17 mouse cellular contexts compared by ENCODE assay signal in genomic region chr5:15673989-15674388, GRCm38 (mm10). TPM values are rescaled to one million over a fixed set of nuclear protein-coding genes. Genes with fewer than 3 reads are reported as not detected.
"Had no signal": no experiment of that assay in that cellular context is flagged by ENCODE, and none has a peak within 500 bp of the region (broad histone marks: within the 10 kb centered on the region; RNA-seq: fewer than 3 reads in every experiment).

No protein-coding gene starts in this region.

RNA-seq across cellular contexts. Expression of gene 4930572O03Rik, which starts 17.1 kb away (rescaled TPM):
- polyA plus RNA-seq: frontal cortex, adult 2 months; heart, embryonic 10.5 days; heart, embryonic 15.5 days; heart, postnatal 0 days; hindbrain, embryonic 11.5 days; hindbrain, embryonic 13.5 days; hindbrain, embryonic 16.5 days; inflammation-experienced regulatory T-cells, adult 6 months; intestine, embryonic 15.5 days; intestine, postnatal 0 days; kidney, embryonic 14.5 days; kidney, embryonic 16.5 days; limb, embryonic 10.5 days; limb, embryonic 13.5 days; limb, embryonic 15.5 days; liver, adult 2 months; liver, embryonic 12.5 days had no signal

RNA-seq across cellular contexts. Expression of gene Speer4c, which starts 40.1 kb away (rescaled TPM):
- polyA plus RNA-seq: frontal cortex, adult 2 months; heart, embryonic 10.5 days; heart, embryonic 15.5 days; hindbrain, embryonic 11.5 days; hindbrain, embryonic 13.5 days; hindbrain, embryonic 16.5 days; inflammation-experienced regulatory T-cells, adult 6 months; intestine, embryonic 15.5 days; intestine, postnatal 0 days; kidney, embryonic 14.5 days; kidney, embryonic 16.5 days; limb, embryonic 10.5 days; limb, embryonic 13.5 days; limb, embryonic 15.5 days; liver, adult 2 months; liver, embryonic 12.5 days had no signal

RNA-seq across cellular contexts. Expression of gene Speer4d, which starts 55.1 kb away (rescaled TPM):
- polyA plus RNA-seq: frontal cortex, adult 2 months; heart, embryonic 10.5 days; heart, embryonic 15.5 days; heart, postnatal 0 days; hindbrain, embryonic 11.5 days; hindbrain, embryonic 13.5 days; hindbrain, embryonic 16.5 days; inflammation-experienced regulatory T-cells, adult 6 months; intestine, embryonic 15.5 days; intestine, postnatal 0 days; kidney, embryonic 14.5 days; kidney, embryonic 16.5 days; limb, embryonic 10.5 days; limb, embryonic 13.5 days; limb, embryonic 15.5 days; liver, adult 2 months; liver, embryonic 12.5 days had no signal
